Mouse (Mus musculus) G1E (cell line): ENCODE data around the gene Col26a1.
A peak's percentile ranks its signal among the peaks of the same experiment; 100 is the strongest.

Source experiments
- CTCF ChIP-seq: IDR thresholded peaks from 2 replicates; pipeline ENCODE4 v1.5.1; 2012; ENCODE audit warnings: low read depth, low read length, inconsistent platforms, mixed read lengths
- GATA1 ChIP-seq: IDR thresholded peaks from 2 replicates; pipeline ENCODE4 v1.6.1; 2012; ENCODE audit warnings: borderline replicate concordance, low read length, inconsistent platforms, mixed read lengths
- GATA2 ChIP-seq: IDR thresholded peaks from 2 replicates; pipeline ENCODE4 v1.6.1; 2012; ENCODE audit warnings: low read depth, low read length, inconsistent platforms, borderline replicate concordance
- TAL1 ChIP-seq: conservative IDR thresholded peaks from 2 replicates; pipeline ENCODE4 v1.6.1; 2012; ENCODE audit warnings: low read depth, low read length, inconsistent platforms, mixed read lengths

GRCm38 (mm10) chr5:136905630-136906029 is 22.6 kb upstream of the Col26a1 start:
- TF ChIP-seq TAL1 (no peak), CTCF (peak; percentile 61), GATA1 (no peak), GATA2 (no peak)
